Mouse (Mus musculus): ENCODE results near the gene Atcay. TPM values are rescaled to one million over a fixed set of nuclear protein-coding genes. Genes with fewer than 3 reads are reported as not detected.
"Not testable (repeated sequence)": the region's sequence is repeated elsewhere in the genome, so short reads cannot be mapped to it uniquely, and the experiment has no call there.

Gene Atcay
- polyA plus RNA-seq, 1 experiment from 2014 or later: 0.29 TPM

DNA sequence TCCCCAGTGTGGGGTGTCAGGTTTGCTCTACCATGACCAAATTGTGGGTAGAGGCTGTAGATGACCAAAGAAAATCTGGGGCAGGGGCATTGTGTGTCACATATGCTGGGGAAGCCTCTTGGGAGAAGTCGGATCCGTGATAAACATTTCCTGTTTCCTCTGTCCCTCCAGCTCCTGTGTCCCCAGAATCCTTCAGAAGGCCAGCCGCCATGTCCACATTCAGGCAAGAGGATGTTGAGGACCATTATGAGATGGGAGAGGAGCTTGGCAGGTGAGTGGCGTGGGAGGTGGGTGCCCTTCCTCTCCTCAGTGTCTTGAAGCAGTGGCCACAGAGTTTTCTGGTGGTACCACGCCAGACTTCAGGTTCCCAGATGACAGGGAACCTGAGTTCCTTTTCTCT, 46.8 kb downstream of the Atcay start, which contains the start of gene 4930442H23Rik:
Gene 4930442H23Rik, minus strand, starts transcription at position 45 of the 400 bp plus-strand sequence.
- Histone ChIP-seq H3K4me3 (peak within 1 kb of the TSS; percentile 74), H3K4me2 (peak within 1 kb of the TSS; percentile 69), H3K27me3 (no peaks in the 10 kb centered on the region), H3K27ac (peak within 1 kb of the TSS; percentile 93), H3K9ac (peak within 1 kb of the TSS; percentile 66), H3K4me1 (peaks cover 35% of the 10 kb centered on the region), H3K36me3 (peaks cover 58% of the 10 kb centered on the region), H3K9me3 (no peaks in the 10 kb centered on the region)
- WGBS: 59% methylated on average over 5 of the region's 5 CpGs
- no peak for ATAC-seq (ENCODE audit: borderline replicate concordance, extremely low read depth, low FRiP score, low TSS enrichment)

DNA sequence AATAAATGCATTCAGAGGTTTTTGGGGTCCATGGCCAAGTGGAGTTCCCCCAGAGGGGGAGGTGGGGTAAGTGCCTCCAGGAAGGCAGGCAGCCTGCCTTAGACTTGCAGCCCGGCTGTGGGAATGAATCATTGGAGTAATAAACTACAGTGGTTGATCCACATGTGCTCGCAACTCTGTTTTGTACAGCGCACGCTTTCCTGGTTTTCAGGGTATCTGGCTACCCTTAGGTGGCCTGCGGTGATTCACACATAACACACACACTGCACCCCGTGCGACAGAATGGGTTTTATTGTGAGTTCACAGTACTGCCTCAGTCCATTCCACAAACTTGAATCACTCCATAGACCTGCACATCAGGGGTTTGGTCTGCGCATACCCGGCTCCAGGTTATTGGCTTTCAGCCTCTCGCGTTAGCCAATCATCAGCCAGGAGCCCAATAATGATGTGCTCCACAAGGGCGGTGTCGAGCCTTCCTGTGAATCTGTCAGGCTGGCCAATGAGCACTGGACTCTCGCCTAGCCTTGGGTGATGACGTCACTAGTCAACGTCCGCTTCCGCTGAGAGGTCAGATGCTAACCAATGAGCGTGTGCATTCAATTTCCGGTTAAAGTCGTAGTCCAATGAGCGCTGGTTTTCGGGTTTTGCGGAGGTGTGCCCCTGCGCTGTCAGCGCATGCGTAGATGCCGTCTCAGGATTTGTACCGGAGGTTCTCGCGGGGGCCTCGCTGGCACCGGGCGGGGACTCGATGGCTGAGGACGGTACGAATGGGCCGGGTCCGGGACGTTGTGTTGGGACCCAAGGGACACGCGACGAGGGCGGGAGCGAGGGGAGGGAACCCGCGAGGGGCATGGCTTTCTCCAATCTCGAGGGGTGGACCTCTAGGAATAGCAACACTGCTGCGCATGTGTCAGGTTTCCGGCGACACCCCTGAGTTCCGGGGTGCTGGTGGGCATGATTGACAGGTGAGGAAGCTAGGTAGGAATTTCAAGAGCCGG, 48.0 kb downstream of the Atcay start, which contains the start of gene Dapk3:
Gene Dapk3, plus strand, starts transcription at position 670 of the 998 bp plus-strand sequence.
- Histone ChIP-seq H3K4me1 (peaks cover 46% of the 10 kb centered on the region), H3K4me3 (peak within 1 kb of the TSS; percentile 74), H3K27ac (peak within 1 kb of the TSS; percentile 93), H3K9ac (peak within 1 kb of the TSS; percentile 66), H3K9me3 (no peaks in the 10 kb centered on the region), H3K4me2 (peak within 1 kb of the TSS; percentile 69), H3K27me3 (no peaks in the 10 kb centered on the region), H3K36me3 (peaks cover 65% of the 10 kb centered on the region)
- 5% methylated on average over 53 of the region's 53 CpGs for WGBS
- peak; percentile 93 for ATAC-seq (ENCODE audit: borderline replicate concordance, extremely low read depth, low FRiP score, low TSS enrichment)

DNA sequence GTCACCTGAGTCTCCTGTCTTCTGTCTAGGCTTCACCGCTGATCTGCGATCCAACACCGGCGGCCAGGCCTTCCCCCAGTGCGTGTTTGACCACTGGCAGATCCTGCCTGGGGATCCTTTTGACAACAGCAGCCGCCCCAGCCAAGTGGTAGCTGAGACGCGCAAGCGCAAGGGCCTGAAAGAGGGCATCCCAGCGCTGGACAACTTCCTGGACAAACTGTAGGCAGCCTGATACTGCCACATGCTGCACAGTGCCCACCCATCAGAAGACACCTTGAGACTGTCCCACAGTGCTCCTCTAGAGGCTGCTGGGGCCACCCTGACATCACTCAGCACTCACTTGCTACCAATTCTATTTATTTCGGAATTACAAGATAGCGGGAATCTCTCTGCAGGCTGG, 48.8 kb downstream of the Atcay start:
- not testable (repeated sequence) for ATAC-seq (ENCODE audit: borderline replicate concordance, extremely low read depth, low FRiP score, low TSS enrichment); H3K4me3 ChIP-seq; H3K27me3 ChIP-seq; H3K9ac ChIP-seq; H3K4me2 ChIP-seq; H3K9me3 ChIP-seq
- Histone ChIP-seq H3K36me3 (peaks cover 64% of the 10 kb centered on the region), H3K4me1 (peaks cover 48% of the 10 kb centered on the region), H3K27ac (peak overlapping the region; percentile 46; the same call in 1 of the 2 replicates)
- 72% methylated on average over 12 of the region's 12 CpGs for WGBS

DNA sequence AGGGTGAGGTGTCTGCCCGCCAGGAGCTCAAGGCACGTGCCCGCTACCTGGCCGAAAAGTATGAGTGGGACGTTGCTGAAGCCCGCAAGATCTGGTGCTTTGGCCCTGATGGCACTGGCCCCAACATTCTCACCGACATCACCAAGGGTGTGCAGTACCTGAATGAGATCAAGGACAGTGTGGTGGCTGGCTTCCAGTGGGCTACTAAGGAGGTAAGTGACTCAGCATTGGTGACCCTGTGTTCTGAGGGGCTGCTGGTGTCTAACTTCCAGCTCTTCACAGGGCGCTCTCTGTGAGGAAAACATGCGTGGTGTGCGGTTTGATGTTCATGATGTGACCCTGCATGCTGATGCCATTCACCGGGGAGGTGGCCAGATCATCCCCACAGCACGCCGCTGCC, 49.7 kb downstream of the Atcay start:
- H3K27ac ChIP-seq: no peak overlapping the region
- peaks cover 50% of the 10 kb centered on the region for H3K4me1 ChIP-seq
- 89% methylated on average over 13 of the region's 13 CpGs for WGBS

DNA sequence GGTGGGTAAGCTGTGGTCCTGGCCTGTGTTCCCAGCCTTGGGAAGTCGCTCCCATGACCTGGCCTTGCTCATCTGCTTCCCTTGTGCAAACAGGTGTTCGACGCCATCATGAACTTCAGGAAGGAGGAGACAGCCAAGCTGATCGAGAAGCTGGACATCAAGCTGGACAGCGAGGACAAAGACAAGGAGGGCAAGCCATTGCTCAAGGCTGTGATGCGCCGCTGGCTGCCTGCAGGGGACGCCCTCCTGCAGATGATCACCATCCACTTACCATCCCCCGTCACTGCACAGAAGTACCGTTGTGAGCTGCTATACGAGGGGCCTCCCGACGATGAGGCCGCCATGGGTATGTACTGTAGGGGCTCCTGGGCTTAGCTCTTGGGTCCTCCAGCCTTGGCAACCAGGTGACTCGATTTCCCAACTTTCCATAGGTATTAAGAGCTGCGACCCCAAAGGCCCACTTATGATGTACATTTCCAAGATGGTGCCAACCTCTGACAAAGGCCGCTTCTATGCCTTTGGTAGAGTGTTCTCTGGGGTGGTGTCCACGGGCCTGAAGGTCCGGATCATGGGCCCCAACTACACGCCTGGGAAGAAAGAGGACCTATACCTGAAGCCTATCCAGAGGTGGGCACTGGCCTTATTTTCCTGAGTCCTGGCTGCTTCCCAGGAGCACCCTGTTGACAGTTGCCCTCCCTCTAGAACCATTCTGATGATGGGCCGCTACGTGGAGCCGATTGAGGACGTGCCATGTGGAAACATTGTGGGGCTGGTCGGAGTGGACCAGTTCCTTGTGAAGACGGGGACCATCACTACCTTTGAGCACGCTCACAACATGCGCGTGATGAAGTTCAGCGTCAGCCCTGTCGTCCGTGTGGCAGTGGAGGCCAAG, 50.9 kb downstream of the Atcay start:
- no peaks in the 10 kb centered on the region for H3K9me3 ChIP-seq
- no peak overlapping the region for H3K4me2 ChIP-seq
- H3K9ac ChIP-seq: no peak overlapping the region
- 83% methylated on average over 32 of the region's 32 CpGs for WGBS
- peaks cover 53% of the 10 kb centered on the region for H3K4me1 ChIP-seq
- H3K27ac ChIP-seq: no peak overlapping the region
- peaks cover 50% of the 10 kb centered on the region for H3K36me3 ChIP-seq
- H3K27me3 ChIP-seq: no peaks in the 10 kb centered on the region
- no peak overlapping the region for H3K4me3 ChIP-seq
- no peak for ATAC-seq (ENCODE audit: borderline replicate concordance, extremely low read depth, low FRiP score, low TSS enrichment)

More for the DNA sequence above, 49.7 kb downstream of the Atcay start:
- Histone ChIP-seq H3K27me3 (no peaks in the 10 kb centered on the region), H3K36me3 (peaks cover 58% of the 10 kb centered on the region), H3K9ac (no peak overlapping the region), H3K4me3 (no peak overlapping the region), H3K9me3 (no peaks in the 10 kb centered on the region), H3K4me2 (no peak overlapping the region)
- ATAC-seq (ENCODE audit: borderline replicate concordance, extremely low read depth, low FRiP score, low TSS enrichment): no peak

DNA sequence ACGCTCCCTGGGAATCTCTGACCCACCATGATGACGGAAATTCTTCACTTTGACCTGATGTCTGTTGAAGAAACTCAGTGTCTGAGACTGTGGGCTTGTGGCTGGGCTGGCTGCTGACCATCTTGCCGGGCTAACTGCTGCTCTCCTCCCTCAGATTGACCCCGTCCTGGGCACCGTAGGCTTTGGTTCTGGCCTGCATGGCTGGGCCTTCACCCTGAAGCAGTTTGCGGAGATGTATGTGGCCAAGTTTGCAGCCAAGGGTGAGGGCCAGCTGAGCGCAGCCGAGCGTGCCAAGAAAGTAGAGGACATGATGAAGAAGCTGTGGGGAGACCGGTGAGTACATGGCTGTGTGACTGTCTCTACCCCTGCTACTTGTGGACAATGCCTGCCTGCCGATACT, 51.7 kb downstream of the Atcay start:
- H3K4me3 ChIP-seq: no peak overlapping the region
- no peaks in the 10 kb centered on the region for H3K27me3 ChIP-seq
- ATAC-seq (ENCODE audit: borderline replicate concordance, extremely low read depth, low FRiP score, low TSS enrichment): no peak
- 89% methylated on average over 11 of the region's 11 CpGs for WGBS
- no peak overlapping the region for H3K4me2 ChIP-seq
- H3K9ac ChIP-seq: no peak overlapping the region
- H3K36me3 ChIP-seq: peaks cover 50% of the 10 kb centered on the region
- no peaks in the 10 kb centered on the region for H3K9me3 ChIP-seq
- H3K27ac ChIP-seq: no peak overlapping the region
- peaks cover 53% of the 10 kb centered on the region for H3K4me1 ChIP-seq

DNA sequence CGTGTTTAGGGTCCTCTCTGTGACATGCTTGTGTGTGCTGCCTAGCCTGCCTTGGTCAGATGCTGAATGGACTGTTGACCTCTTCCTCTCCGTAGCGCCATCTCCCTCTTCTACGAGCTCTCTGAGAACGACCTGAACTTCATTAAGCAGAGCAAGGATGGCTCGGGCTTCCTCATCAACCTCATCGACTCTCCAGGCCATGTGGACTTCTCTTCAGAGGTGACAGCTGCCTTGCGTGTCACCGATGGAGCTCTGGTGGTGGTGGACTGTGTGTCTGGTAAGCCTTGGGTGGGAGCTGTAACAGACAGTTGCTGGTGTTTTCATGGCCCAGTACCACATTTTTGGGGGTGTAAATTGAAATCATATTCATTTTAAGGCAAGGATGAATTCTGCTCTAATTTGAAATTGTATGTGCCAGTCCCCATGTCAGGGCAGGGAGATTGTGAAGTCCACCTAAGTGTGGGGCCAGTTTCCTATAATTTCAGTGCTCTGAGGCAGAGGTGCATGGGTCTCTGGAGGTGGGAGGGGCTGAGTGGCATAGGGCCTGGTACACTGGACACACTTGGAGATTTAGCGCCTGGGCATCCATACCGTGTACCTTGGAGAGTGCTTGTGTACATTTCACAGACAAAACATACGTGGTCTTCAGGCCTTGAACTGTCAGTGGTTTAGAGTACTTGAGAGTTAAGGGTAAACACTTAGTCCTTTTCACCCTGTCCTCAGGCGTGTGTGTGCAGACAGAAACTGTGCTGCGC, 52.5 kb downstream of the Atcay start:
- Histone ChIP-seq H3K36me3 (peaks cover 50% of the 10 kb centered on the region), H3K27me3 (no peaks in the 10 kb centered on the region), H3K4me2 (peak overlapping the region; percentile 78), H3K4me3 (peak overlapping the region; percentile 77), H3K9me3 (no peaks in the 10 kb centered on the region), H3K4me1 (peaks cover 54% of the 10 kb centered on the region), H3K27ac (no peak overlapping the region), H3K9ac (peak overlapping the region; percentile 89)
- 51% methylated on average over 14 of the region's 14 CpGs for WGBS
- ATAC-seq (ENCODE audit: borderline replicate concordance, extremely low read depth, low FRiP score, low TSS enrichment): no peak

DNA sequence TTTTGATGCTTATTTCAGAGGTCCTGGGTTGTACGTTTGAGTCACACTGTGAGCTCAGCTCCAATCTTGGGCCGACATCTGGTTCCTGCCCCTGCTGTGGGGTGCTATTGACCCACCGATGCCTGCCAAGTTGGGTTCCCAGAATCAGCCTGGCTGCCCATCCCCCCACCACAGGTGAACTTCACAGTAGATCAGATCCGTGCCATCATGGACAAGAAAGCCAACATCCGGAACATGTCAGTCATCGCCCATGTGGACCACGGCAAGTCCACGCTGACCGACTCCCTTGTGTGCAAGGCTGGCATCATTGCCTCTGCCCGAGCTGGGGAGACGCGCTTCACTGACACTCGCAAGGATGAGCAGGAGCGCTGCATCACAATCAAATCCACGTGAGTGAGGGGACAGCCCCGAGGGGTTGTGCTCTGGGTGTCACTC, 53.1 kb downstream of the Atcay start:
- Histone ChIP-seq H3K4me2 (peak overlapping the region; percentile 78), H3K9me3 (no peaks in the 10 kb centered on the region), H3K27me3 (no peaks in the 10 kb centered on the region), H3K4me3 (peak overlapping the region; percentile 77), H3K9ac (peak overlapping the region; percentile 89), H3K4me1 (peaks cover 57% of the 10 kb centered on the region), H3K27ac (peak overlapping the region; percentile 69; the same call in 1 of the 2 replicates), H3K36me3 (peaks cover 50% of the 10 kb centered on the region)
- ATAC-seq (ENCODE audit: borderline replicate concordance, extremely low read depth, low FRiP score, low TSS enrichment): no peak
- WGBS: 6% methylated on average over 16 of the region's 16 CpGs

DNA sequence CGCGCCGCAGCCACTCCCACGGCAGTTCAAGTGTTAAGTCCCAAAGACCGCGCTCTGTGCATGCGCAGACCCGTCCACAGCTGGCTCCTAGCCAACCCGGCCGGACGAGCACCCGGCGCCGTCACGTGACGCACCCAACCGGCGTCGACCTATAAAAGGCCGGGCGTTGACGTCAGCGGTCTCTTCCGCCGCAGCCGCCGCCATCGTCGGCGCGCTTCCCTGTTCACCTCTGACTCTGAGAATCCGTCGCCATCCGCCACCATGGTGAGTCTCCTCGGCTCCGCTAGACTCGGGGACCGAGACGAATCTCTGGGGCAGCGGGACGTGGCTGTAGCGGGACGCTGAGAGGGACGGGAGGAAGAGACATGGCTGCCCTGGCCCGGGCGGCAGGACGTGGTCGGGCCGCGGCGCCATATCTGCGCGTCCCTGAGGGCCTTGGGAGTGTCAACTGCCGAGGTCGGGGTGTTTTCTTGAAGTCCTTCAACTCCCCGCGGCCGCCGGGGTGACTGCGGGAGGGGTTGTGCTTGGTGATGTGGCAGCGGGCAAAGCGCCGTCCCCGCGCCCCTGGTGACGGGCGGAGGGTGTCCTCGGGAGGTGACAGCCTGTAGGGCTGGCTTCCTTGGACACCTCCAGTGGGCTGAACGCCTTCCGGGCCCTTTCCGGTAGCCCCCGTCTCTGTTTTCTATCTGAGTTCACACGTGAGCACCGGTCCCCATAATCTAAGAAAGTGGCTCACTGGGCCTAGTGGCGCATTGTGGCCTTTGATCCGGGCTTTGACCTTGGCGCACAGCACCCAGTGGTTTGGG, 54.0 kb downstream of the Atcay start, which contains the start of gene Eef2:
Gene Eef2, plus strand, starts transcription at position 166 of the 806 bp plus-strand sequence.
- no peaks in the 10 kb centered on the region for H3K9me3 ChIP-seq
- H3K27ac ChIP-seq: peak within 1 kb of the TSS; percentile 87
- H3K4me1 ChIP-seq: peaks cover 53% of the 10 kb centered on the region
- ATAC-seq (ENCODE audit: borderline replicate concordance, extremely low read depth, low FRiP score, low TSS enrichment): peak; percentile 86
- under 1% methylated on average over 77 of the region's 77 CpGs for WGBS
- peak within 1 kb of the TSS; percentile 78 for H3K4me2 ChIP-seq
- no peaks in the 10 kb centered on the region for H3K27me3 ChIP-seq
- H3K36me3 ChIP-seq: peaks cover 43% of the 10 kb centered on the region
- peak within 1 kb of the TSS; percentile 77 for H3K4me3 ChIP-seq
- H3K9ac ChIP-seq: peak within 1 kb of the TSS; percentile 89

DNA sequence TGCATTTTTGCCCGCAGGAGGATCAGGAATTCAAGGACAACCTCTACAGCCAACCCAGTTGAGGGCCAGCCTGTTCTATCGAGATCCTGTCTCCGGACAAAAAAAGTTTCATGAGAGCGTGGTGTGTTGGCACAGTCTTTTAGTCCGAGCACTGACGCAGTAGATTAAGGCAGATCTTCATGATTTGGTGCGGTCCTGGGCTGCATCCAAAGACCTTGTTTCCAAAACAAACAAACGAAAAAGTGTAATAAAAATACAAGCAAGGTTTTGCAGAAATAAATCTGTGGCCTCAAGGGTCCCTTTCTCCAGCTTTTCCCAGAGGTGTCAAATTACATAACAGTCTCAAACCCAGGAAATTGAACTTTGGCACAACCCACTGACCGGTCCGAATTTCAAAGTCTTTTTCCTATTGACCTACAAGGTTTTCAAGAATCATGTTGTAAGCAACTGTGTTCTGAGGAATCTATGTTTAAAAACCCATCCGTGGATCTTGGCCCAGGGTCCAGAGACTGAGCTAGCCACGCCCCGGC, 54.6 kb downstream of the Atcay start:
- Histone ChIP-seq H3K36me3 (peaks cover 36% of the 10 kb centered on the region), H3K4me3 (peak overlapping the region; percentile 77), H3K27me3 (no peaks in the 10 kb centered on the region), H3K4me2 (peak overlapping the region; percentile 78), H3K27ac (peak overlapping the region; percentile 87), H3K9me3 (no peaks in the 10 kb centered on the region), H3K4me1 (peaks cover 48% of the 10 kb centered on the region), H3K9ac (peak overlapping the region; percentile 31)
- 2% methylated on average over 13 of the region's 13 CpGs for WGBS
- ATAC-seq (ENCODE audit: borderline replicate concordance, extremely low read depth, low FRiP score, low TSS enrichment): peak; percentile 9; the same call in 1 of the 2 replicates

Data from lung, embryonic 15.5 days (tissue).